7 mouse cellular contexts compared by ENCODE assay signal in genomic region chr5:110106140-110106871, GRCm38 (mm10). TPM values are rescaled to one million over a fixed set of nuclear protein-coding genes. Genes with fewer than 3 reads are reported as not detected.
A peak's percentile ranks its signal among the peaks of the same experiment; 100 is the strongest.
DNase-seq lines count a peak whose midpoint lies in the region; ATAC-seq and TF ChIP-seq lines count a peak whose summit lies in the region.

No protein-coding gene starts in this region.

- intact Hi-C loops in left cerebral cortex, adult 2 months (cut with DNase I), result loop anchor here (10.0 kb wide), 2 partner anchors 112 to 1452 kb away; partner anchors contain the start of gene Zfp932

- peak overlapping the region; percentile 94 for H3K27ac ChIP-seq in left cerebral cortex, adult 2 months
- no peak overlapping the region for H3K27ac ChIP-seq in forebrain, embryonic 16.5 days (ENCODE audit: low read length)
- peak overlapping the region; percentile 99; the same call in 1 of the 2 replicates for H3K27ac ChIP-seq in limb, embryonic 15.5 days

- H3K9ac ChIP-seq in forebrain, embryonic 16.5 days (replicated peaks; ENCODE audit: low read depth, low read length), result no peak overlapping the region; the same call in 1 of the 2 replicates
- no peak overlapping the region for H3K9ac ChIP-seq in limb, embryonic 15.5 days

- no peaks in the 10 kb centered on the region for H3K27me3 ChIP-seq in forebrain, embryonic 16.5 days (replicated peaks; ENCODE audit: control insufficient read depth, insufficient read depth, low read length)
- peaks cover 3% of the 10 kb centered on the region; the same call in 1 of the 2 replicates for H3K27me3 ChIP-seq in limb, embryonic 15.5 days

- H3K4me3 ChIP-seq in left cerebral cortex, adult 2 months, result peak overlapping the region; percentile 92
- peak overlapping the region; percentile 77 for H3K4me3 ChIP-seq in forebrain, embryonic 16.5 days (replicated peaks; ENCODE audit: low read length)
- peak overlapping the region; percentile 87 for H3K4me3 ChIP-seq in limb, embryonic 15.5 days

- H3K4me1 ChIP-seq in forebrain, embryonic 16.5 days (replicated peaks; ENCODE audit: control insufficient read depth, insufficient read depth, low read length), result peaks cover 20% of the 10 kb centered on the region
- peaks cover 29% of the 10 kb centered on the region for H3K4me1 ChIP-seq in limb, embryonic 15.5 days

- ATAC-seq in forebrain, embryonic 16.5 days, result no peak
- no peak for ATAC-seq in limb, embryonic 15.5 days (ENCODE audit: insufficient number of reproducible peaks, low FRiP score, low TSS enrichment, low read depth)

- peak overlapping the region; percentile 86 for H3K4me2 ChIP-seq in forebrain, embryonic 16.5 days (ENCODE audit: low read length)
- H3K4me2 ChIP-seq in limb, embryonic 15.5 days, result peak overlapping the region; percentile 83

- 93% methylated on average over 26 of the region's 26 CpGs for WGBS in forebrain, embryonic 16.5 days
- 95% methylated on average over 26 of the region's 26 CpGs for WGBS in limb, embryonic 15.5 days

- peaks cover 32% of the 10 kb centered on the region for H3K36me3 ChIP-seq in forebrain, embryonic 16.5 days (ENCODE audit: control insufficient read depth, insufficient read depth)
- H3K36me3 ChIP-seq in limb, embryonic 15.5 days, result peaks cover 41% of the 10 kb centered on the region

- no peak for TF ChIP-seq CTCF in left cerebral cortex, adult 2 months (IDR thresholded peaks at IDR 0.05)

- DNase-seq in left cerebral cortex, adult 2 months (ENCODE audit: extremely low spot score in 1 of 2, low spot score in 2 of 2), result peak in 1 of 2 experiments; percentile 20
- DNase-seq in left cerebral cortex, adult 11 months (ENCODE audit: low spot score), result no peak
- peak; percentile 75 for DNase-seq in cerebellum, adult 9-11 months
- peak; percentile 26 for DNase-seq in right cerebral cortex, postnatal 4 days
- no peak for DNase-seq in urinary bladder, postnatal 36 days (ENCODE audit: low spot score in 2 of 2)

- 0 out of 2 replicates have a peak, but pooled peaks cover 2% of the 10 kb centered on the region for H3K9me3 ChIP-seq in forebrain, embryonic 16.5 days (ENCODE audit: control insufficient read depth, low read length)
- H3K9me3 ChIP-seq in limb, embryonic 15.5 days, result no peaks in the 10 kb centered on the region

RNA-seq across cellular contexts. Expression of gene Gtpbp6, which starts 1.7 kb away (rescaled TPM):
- total RNA-seq in left cerebral cortex, adult 2 months (2021), result 100 to 1,000 TPM; 107 to 108 TPM
- 61.7 and 68.9 TPM in 2 replicates for polyA plus RNA-seq in forebrain, embryonic 16.5 days (2015; fragmentation: Nextera tagmentation; extraction: Ambion mirVana)
- polyA plus RNA-seq in limb, embryonic 15.5 days (2015; fragmentation: Nextera tagmentation; extraction: Ambion mirVana), result 33.2 and 33.9 TPM in 2 replicates

RNA-seq across cellular contexts. Expression of gene Zfp605, which starts 3.6 kb away (rescaled TPM):
- total RNA-seq in left cerebral cortex, adult 2 months (2021), result 10 to 100 TPM; 15.9 to 16.7 TPM
- 20.1 and 21.1 TPM in 2 replicates for polyA plus RNA-seq in forebrain, embryonic 16.5 days (2015; fragmentation: Nextera tagmentation; extraction: Ambion mirVana)
- 4.8 and 4.9 TPM in 2 replicates for polyA plus RNA-seq in limb, embryonic 15.5 days (2015; fragmentation: Nextera tagmentation; extraction: Ambion mirVana)

RNA-seq across cellular contexts. Expression of gene Plcxd1, which starts 6.5 kb away (rescaled TPM):
- total RNA-seq in left cerebral cortex, adult 2 months (2021), result 1 to 10 TPM; 9.3 to 9.5 TPM
- 1.9 and 3.2 TPM in 2 replicates for polyA plus RNA-seq in forebrain, embryonic 16.5 days (2015; fragmentation: Nextera tagmentation; extraction: Ambion mirVana)
- polyA plus RNA-seq in limb, embryonic 15.5 days (2015; fragmentation: Nextera tagmentation; extraction: Ambion mirVana), result 1.2 and 2.5 TPM in 2 replicates

RNA-seq across cellular contexts. Expression of gene Gm35315, which starts 12.1 kb away (rescaled TPM):
- under 1 TPM; 0.42 to 0.59 TPM for total RNA-seq in left cerebral cortex, adult 2 months (2021)
- 1.0 and 1.7 TPM in 2 replicates for polyA plus RNA-seq in forebrain, embryonic 16.5 days (2015; fragmentation: Nextera tagmentation; extraction: Ambion mirVana)
- polyA plus RNA-seq in limb, embryonic 15.5 days (2015; fragmentation: Nextera tagmentation; extraction: Ambion mirVana), result 1.2 and 1.3 TPM in 2 replicates

RNA-seq across cellular contexts. Expression of gene Chfr, which starts 29.3 kb away (rescaled TPM):
- total RNA-seq in left cerebral cortex, adult 2 months (2021), result 10 to 100 TPM; 55.5 to 58.0 TPM
- 91.2 and 92.4 TPM in 2 replicates for polyA plus RNA-seq in forebrain, embryonic 16.5 days (2015; fragmentation: Nextera tagmentation; extraction: Ambion mirVana)
- 33.7 and 35.0 TPM in 2 replicates for polyA plus RNA-seq in limb, embryonic 15.5 days (2015; fragmentation: Nextera tagmentation; extraction: Ambion mirVana)

Comparison
In these comparisons a context has a peak if more than half of its experiments do, and no peak if none do; other contexts are left out.
1. DNase-seq: peak in cerebellum, adult 9-11 months (single experiment) and right cerebral cortex, postnatal 4 days (single experiment); none in left cerebral cortex, adult 11 months (single experiment) and urinary bladder, postnatal 36 days (0 of 2).
2. Peak in every context shown above with its lines, with median percentiles within 50 percentile points of each other: H3K4me3 ChIP-seq.